Mouse (Mus musculus) T-helper 17 cell (primary cell): Measurements from ENCODE around the gene Dlg4.

ENCODE experiments used
- in situ Hi-C, 2 experiments: fragments of 300-600 bp; cut with MboI, MseI; formaldehyde crosslinking; loops; 1 replicate in 1 of 2; 2 replicates in 1 of 2; pipeline ENCODE4 v1.15.1; 2025; ENCODE audit warnings: high pct_unique_total_duplicates in 2 of 2

Gene Dlg4

GRCm38 (mm10) chr11:70042309-70043085 is 25.8 kb downstream of the Dlg4 start:
- in situ Hi-C loops = no loop called here

DNA sequence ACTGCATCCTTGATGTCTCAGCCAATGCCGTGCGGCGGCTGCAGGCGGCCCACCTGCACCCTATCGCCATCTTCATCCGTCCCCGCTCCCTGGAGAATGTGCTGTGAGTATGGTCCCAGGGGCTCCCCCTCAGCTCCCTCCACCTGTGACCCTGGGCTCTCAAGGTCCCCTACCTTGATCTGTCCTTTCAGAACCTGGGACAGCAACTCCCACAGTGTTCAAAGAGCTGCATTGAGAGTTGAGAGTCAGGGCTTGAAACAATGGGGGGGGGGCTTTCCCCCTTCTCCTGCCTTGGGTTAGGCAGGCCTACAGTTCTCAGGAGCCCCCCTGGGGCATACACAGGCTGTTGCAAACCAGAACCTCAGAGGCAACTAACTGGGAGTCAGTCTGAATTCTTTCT is 26.9 kb downstream of the Dlg4 start:
- in situ Hi-C loops = no loop called here

DNA sequence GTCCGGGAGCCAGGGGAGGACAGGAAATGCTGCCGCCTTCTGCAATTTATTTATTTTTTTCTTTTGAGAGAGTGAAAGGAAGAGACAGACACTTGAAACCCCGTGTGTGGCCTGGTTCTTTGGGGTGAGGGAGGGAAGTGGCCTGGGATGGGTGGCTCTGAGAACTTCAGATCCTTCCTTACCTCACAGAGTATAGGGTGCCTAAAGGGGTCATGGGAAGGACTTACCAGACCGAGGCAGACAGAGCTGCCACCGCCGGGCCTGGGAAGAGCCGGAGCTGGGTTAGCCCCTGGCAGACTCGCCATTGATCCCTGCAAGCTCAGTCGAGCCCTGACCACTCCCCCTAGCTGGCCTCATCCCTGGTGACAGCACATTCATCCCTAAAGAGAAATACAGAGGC is 28.7 kb downstream of the Dlg4 start:
- in situ Hi-C loops = no loop called here

GRCm38 (mm10) chr11:70049366-70049765 is 32.6 kb downstream of the Dlg4 start:
- in situ Hi-C loops = no loop called here

DNA sequence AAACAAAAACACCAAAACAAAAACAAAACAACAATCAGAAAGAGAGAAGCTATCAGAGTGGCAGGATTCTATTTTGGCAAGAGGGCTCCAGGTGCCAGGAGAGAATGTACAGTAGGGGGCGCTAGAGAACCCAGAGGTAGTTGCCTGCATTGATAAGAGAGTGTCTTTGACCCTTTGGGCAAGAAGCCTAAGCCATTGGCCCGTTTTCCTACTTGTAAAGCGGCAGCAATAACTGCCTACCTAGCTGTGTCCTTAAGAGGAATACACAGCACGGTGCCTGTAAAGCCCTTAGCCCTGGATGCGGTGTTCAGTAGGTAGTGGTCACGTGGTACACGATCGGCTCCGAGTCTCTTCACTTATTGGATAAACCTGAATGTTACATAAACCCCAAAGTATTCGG is 33.1 kb downstream of the Dlg4 start:
- in situ Hi-C loops = loop anchor here in 1 of 2 experiments (5.0 to 10.0 kb wide), 2 partner anchors 52 to 125 kb away; no protein-coding TSS in a partner anchor

DNA sequence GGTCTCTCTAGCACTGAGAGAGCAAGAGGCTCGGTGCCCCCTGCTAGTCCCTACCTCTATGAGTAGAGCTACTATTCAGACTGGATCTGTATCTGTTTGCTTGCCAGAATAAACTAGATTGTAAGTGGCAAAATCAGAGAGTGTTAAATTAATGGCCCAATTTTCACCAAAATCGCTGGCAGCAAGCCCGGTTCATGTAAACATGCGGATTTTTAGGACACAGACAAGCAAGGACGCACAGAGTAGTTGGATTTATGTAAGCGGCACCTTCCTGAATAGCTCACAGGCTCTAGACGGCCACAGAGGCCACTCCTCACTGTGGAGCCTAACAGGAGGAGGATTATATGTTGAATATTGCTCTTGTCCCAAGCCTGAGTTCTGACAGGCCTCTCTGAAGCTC is 36.4 kb downstream of the Dlg4 start:
- in situ Hi-C loops = loop anchor here in 1 of 2 experiments (5.0 to 10.0 kb wide), 2 partner anchors 49 to 122 kb away; no protein-coding TSS in a partner anchor

- in situ Hi-C loops = loop anchor here in 1 of 2 experiments (5.0 to 10.0 kb wide), 2 partner anchors 48 to 121 kb away; no protein-coding TSS in a partner anchor
Observed at GRCm38 (mm10) chr11:70053898-70054570, 37.3 kb downstream of the Dlg4 start, which contains the start of gene Asgr1. Asgr1 (plus strand) TSS chr11:70054085.

DNA sequence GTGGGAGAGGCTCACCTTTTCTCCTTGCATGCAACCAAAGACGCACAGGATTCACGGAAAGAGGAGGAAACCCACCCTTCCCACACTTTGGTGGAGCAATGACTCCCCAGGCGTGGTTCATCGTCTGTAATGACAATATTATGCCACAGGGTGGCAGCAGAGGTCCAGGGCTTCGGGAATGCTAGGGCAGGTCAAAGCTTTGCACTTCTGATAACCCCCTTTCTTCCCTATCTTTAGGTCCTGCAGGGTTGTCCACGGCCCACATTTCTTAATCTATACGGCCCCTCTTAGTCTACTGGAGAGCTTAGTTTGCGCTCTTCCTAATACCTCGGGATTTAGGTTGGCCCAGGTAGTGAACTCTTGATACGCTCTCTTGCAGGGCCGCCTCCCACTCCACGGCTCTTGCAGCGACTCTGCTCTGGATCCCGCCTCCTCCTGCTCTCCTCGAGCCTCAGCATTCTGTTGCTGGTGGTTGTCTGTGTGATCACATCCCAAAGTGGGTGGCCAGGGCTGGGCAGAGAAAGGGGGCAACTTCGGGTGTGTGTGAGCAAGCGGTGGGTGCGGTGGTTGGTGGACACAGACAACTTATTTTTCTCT is 39.0 kb downstream of the Dlg4 start:
- in situ Hi-C loops = loop anchor here in 1 of 2 experiments (5.0 to 10.0 kb wide), 2 partner anchors 119 to 142 kb away; no protein-coding TSS in a partner anchor

GRCm38 (mm10) chr11:70057805-70058204 is 41.1 kb downstream of the Dlg4 start:
- in situ Hi-C loops = loop anchor here in 1 of 2 experiments (5.0 to 10.0 kb wide), 2 partner anchors 117 to 139 kb away; no protein-coding TSS in a partner anchor

DNA sequence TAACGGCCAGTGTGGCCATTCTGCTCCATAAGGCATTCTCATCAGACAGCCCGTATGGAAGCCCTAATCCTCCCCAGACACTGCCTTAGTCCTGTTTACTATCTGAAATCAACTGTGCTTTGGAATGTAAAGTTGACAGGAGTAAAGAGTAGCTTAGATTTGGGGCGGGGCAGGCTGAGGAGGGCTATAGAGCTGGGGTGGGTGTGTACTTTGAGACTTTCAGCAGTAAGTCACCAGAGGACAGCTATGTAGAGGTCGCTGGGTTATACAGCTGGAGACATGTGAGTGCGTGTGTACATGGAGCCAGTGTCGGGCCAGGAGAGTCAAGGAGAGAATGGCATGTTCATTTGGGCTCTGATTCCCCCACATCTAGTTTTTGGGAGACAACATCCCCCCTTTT is 43.2 kb downstream of the Dlg4 start:
- in situ Hi-C loops = loop anchor here in 1 of 2 experiments (5.0 to 10.0 kb wide), 2 partner anchors 115 to 137 kb away; no protein-coding TSS in a partner anchor

GRCm38 (mm10) chr11:70063053-70063452 is 46.3 kb downstream of the Dlg4 start:
- in situ Hi-C loops = no loop called here

- in situ Hi-C loops = no loop called here
Observed at GRCm38 (mm10) chr11:70066701-70067100, 50.0 kb downstream of the Dlg4 start.

DNA sequence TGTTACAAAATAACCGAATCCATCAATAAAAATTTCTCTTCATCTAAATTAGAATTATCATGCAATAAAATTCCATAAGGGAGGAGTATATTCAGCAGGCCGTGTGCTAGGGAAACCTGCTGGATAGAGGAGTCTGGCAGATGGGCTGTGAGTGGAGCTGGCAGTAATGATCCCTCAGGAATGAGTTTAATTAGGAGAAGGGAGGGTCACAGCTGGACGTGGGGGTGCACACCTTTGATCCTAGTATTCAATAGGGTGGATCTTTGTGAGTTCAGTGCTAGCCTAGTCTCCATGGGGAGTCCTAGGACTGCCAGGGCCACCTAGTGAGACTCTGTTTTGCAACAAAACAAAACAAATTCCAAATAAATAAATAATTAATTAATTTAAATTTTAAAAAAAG is 51.5 kb downstream of the Dlg4 start:
- in situ Hi-C loops = no loop called here

GRCm38 (mm10) chr11:70070057-70070456 is 53.3 kb downstream of the Dlg4 start:
- in situ Hi-C loops = loop anchor here in 1 of 2 experiments (5.0 kb wide), 1 partner anchor 97 kb away; no protein-coding TSS in a partner anchor

DNA sequence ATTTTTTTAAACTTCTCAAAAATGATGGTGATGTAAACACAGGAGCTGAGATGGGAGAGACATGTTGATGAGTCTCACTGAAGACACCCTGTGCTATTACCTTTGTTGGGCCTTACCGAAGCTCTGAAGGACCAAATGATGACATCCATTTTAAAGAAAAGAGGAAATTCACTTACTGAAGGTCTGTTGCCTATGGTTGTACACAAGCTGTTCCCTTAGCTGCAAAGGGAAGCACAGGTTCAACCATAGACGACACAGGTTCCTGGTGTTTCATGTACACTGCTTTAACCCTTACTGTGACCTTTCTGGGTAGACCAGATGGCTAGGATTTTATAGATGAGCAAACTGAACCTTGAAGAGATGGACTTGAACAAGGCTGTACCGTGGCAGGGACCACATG is 53.9 kb downstream of the Dlg4 start:
- in situ Hi-C loops = loop anchor here in 1 of 2 experiments (5.0 kb wide), 1 partner anchor 97 kb away; no protein-coding TSS in a partner anchor

GRCm38 (mm10) chr11:70074379-70075071 is 57.8 kb downstream of the Dlg4 start:
- in situ Hi-C loops = loop anchor here in 1 of 2 experiments (5.0 kb wide), 1 partner anchor 93 kb away; no protein-coding TSS in a partner anchor

GRCm38 (mm10) chr11:70075581-70075980 is 58.8 kb downstream of the Dlg4 start:
- in situ Hi-C loops = no loop called here

GRCm38 (mm10) chr11:70077441-70077840 is 60.7 kb downstream of the Dlg4 start:
- in situ Hi-C loops = no loop called here

DNA sequence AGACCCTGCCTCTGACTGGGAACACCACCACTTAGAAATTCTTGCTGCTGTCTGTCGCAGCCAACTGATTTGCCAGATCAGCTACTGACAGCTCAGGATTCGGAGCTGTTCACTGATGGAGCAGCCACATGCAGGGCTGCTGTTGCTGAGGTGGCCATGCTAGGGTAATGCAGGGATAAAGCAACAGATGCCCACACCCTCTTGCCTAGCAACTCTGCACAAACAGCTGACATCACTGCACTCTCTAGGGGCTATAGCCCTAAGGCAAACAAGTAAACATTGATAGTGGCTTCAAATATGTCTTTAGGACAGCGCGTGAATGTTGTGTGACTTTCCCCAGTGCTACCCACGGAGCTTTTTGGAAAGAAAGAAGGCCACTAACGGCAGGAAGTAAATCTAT is 62.4 kb downstream of the Dlg4 start:
- in situ Hi-C loops = no loop called here

DNA sequence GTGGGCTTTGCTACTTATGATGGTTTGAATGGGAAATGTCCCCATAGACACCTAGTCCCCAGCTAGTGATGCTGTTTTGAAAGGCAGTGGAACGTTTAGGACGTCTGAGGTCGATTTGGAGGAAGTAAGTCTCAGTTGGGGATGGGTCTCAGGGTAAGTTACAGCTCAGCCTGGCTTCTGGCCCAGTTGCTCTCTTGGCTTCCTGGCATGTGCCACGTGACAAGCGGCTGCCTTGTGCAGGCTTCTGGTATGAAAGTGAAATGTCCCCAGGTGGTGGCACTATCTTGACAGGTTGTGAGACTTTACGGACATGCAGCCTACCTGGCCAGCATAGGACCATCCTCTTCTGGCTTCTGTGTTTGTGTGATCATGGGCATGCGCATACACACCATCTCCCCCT is 63.2 kb downstream of the Dlg4 start:
- in situ Hi-C loops = no loop called here
